Mouse (Mus musculus) liver, postnatal 0 days (tissue): ENCODE measurements around the gene Angptl7. TPM values are rescaled to one million over a fixed set of nuclear protein-coding genes. Genes with fewer than 3 reads are reported as not detected.
A peak's percentile ranks its signal among the peaks of the same experiment; 100 is the strongest.

Experiments
- ATAC-seq: fragments of 200-750 bp; cut with Nextera tagmentation; 2 replicates; pipeline ENCODE4 v1.8.0; 2017; ENCODE audit warnings: mild to moderate bottlenecking, moderate library complexity
- DNase-seq: peaks from one replicate; pipeline ENCODE4 v3.0.0-alpha.2; 2016
- H3K27ac ChIP-seq: fragments of 300-500 bp; sonication (generic); 2 replicates; pipeline ENCODE4 v1.5.1; 2014; ENCODE audit warnings: antibody characterized with exemption, moderate library complexity, mild to moderate bottlenecking, low read depth
- H3K27me3 ChIP-seq: fragments of 300-500 bp; sonication (generic); 2 replicates; pipeline ENCODE4 v1.6.1; 2014; ENCODE audit warnings: low read length, control low read depth, mixed read lengths; ENCODE audit not compliant: insufficient read depth
- H3K36me3 ChIP-seq: fragments of 300-500 bp; sonication (generic); replicated peaks from 2 replicates; pipeline ENCODE4 v1.6.1; 2014; ENCODE audit warnings: mild to moderate bottlenecking, control low read depth, low read length, moderate library complexity, mixed read lengths; ENCODE audit not compliant: insufficient read depth
- H3K4me1 ChIP-seq: fragments of 300-500 bp; sonication (generic); 2 replicates; pipeline ENCODE4 v1.6.1; 2014; ENCODE audit warnings: antibody characterized with exemption, mild to moderate bottlenecking, control low read depth; ENCODE audit not compliant: insufficient read depth
- H3K4me2 ChIP-seq: fragments of 300-500 bp; sonication (generic); 2 replicates; pipeline ENCODE4 v1.6.1; 2014; ENCODE audit warnings: low read depth, mild to moderate bottlenecking, low read length, moderate library complexity, mixed read lengths
- H3K4me3 ChIP-seq: fragments of 300-500 bp; sonication (generic); 2 replicates; pipeline ENCODE4 v1.5.1; 2014; ENCODE audit warnings: low read depth, low read length
- H3K9ac ChIP-seq: fragments of 300-500 bp; sonication (generic); replicated peaks from 2 replicates; pipeline ENCODE4 v1.6.1; 2014; ENCODE audit warnings: mild to moderate bottlenecking, moderate library complexity
- H3K9me3 ChIP-seq: fragments of 300-500 bp; sonication (generic); 2 replicates; pipeline ENCODE4 v1.6.1; 2016; ENCODE audit warnings: mild to moderate bottlenecking, control low read depth, low read length, mixed read lengths
- CTCF ChIP-seq: sonication (generic); IDR thresholded peaks from 2 replicates; pipeline ENCODE4 v1.5.1; 2016; ENCODE audit warnings: antibody characterized with exemption, low read depth
- EP300 ChIP-seq: IDR thresholded peaks from 2 replicates; pipeline ENCODE4 v1.6.1; 2016; ENCODE audit warnings: antibody characterized with exemption, low read depth, mild to moderate bottlenecking
- WGBS: fragments of 180-500 bp; shearing (Covaris S2); extraction: QIAGEN DNeasy Blood & Tissue Kit; methylation state at CpG from one replicate; pipeline ENCODE4 v1.1.7; 2014; ENCODE audit not compliant: insufficient replicate concordance; 5-methylcytosine and 5-hydroxymethylcytosine counted together
- polyA plus RNA-seq: library from polyadenylated mRNA; unstranded; fragments of >200 nt; fragmentation: Nextera tagmentation; extraction: Ambion mirVana; gene quantifications from 2 replicates; pipeline ENCODE4 v1.2.1, GENCODE M21; 2015

Gene Angptl7
- polyA plus RNA-seq, 1 experiment from 2014 or later = 1.3 TPM

DNA sequence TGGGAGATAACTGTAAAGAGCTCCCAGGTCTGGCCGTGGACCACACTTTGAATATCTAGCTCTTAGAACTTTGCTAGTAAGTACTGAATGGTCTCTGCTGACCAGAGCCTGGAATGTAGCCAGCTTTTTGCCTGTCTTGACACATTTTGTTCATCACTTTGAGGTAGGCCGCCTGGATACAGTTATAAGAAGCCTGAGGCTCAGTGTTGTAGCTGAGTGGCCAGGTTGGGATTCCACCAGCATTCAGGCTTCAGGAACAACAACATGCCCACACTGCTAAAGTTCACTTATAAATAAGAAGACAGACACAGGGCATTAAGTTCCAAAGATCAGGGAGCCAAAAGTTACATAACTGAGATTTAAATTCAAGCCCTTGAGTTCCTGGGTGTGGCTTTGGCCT is 12.4 kb downstream of the Angptl7 start:
- Histone ChIP-seq H3K27me3 (no peaks in the 10 kb centered on the region), H3K9ac (no peak overlapping the region), H3K4me2 (no peak overlapping the region), H3K27ac (no peak overlapping the region), H3K4me3 (no peak overlapping the region), H3K9me3 (no peaks in the 10 kb centered on the region), H3K36me3 (peaks cover 87% of the 10 kb centered on the region), H3K4me1 (no peaks in the 10 kb centered on the region)
- TF ChIP-seq EP300 (no peak), CTCF (no peak)
- WGBS = 83% methylated on average over 2 of the region's 2 CpGs
- ATAC-seq (no peak), DNase-seq (no peak)

DNA sequence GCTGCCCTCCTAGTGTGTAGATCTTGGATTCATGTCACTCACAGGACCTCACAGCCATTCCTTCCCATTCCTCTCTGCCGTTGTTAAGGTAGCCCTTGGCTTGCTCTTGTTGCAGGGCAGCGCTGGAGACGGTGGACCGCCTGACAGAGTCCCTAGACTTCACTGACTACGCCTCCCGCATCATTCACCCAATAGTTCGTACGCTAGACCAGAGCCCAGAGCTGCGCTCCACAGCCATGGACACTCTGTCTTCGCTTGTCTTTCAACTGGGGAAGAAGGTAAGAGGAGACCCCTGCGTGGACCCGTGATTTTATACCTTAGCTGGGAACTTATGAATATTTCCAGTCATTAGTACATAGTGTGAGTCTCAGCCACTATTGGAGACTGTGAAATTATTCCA is 15.7 kb downstream of the Angptl7 start:
- no peaks in the 10 kb centered on the region for H3K27me3 ChIP-seq
- H3K4me2 ChIP-seq = no peak overlapping the region
- H3K9ac ChIP-seq = no peak overlapping the region
- ATAC-seq (no peak), DNase-seq (no peak)
- TF ChIP-seq EP300 (no peak), CTCF (no peak)
- H3K27ac ChIP-seq = no peak overlapping the region
- H3K36me3 ChIP-seq = peaks cover 82% of the 10 kb centered on the region
- no peaks in the 10 kb centered on the region for H3K9me3 ChIP-seq
- H3K4me1 ChIP-seq = no peaks in the 10 kb centered on the region
- 92% methylated on average over 12 of the region's 12 CpGs for WGBS
- no peak overlapping the region for H3K4me3 ChIP-seq

GRCm38 (mm10) chr4:148481557-148482168 is 18.6 kb downstream of the Angptl7 start:
- Histone ChIP-seq H3K9me3 (no peaks in the 10 kb centered on the region), H3K4me3 (no peak overlapping the region), H3K4me2 (no peak overlapping the region), H3K27me3 (no peaks in the 10 kb centered on the region), H3K27ac (no peak overlapping the region), H3K9ac (no peak overlapping the region), H3K4me1 (no peaks in the 10 kb centered on the region), H3K36me3 (peaks cover 73% of the 10 kb centered on the region)
- ATAC-seq (no peak), DNase-seq (no peak)
- 72% methylated on average over 2 of the region's 2 CpGs for WGBS
- TF ChIP-seq EP300 (no peak), CTCF (no peak)

GRCm38 (mm10) chr4:148480245-148480644 is 20.0 kb downstream of the Angptl7 start:
- DNase-seq (no peak), ATAC-seq (no peak)
- Histone ChIP-seq H3K4me3 (no peak overlapping the region), H3K27ac (no peak overlapping the region), H3K4me2 (no peak overlapping the region), H3K36me3 (peaks cover 68% of the 10 kb centered on the region), H3K4me1 (no peaks in the 10 kb centered on the region), H3K27me3 (no peaks in the 10 kb centered on the region), H3K9ac (no peak overlapping the region), H3K9me3 (no peaks in the 10 kb centered on the region)
- TF ChIP-seq CTCF (no peak), EP300 (no peak)
- WGBS = 90% methylated on average over 2 of the region's 2 CpGs

GRCm38 (mm10) chr4:148473496-148473895 is 26.8 kb downstream of the Angptl7 start:
- Histone ChIP-seq H3K9ac (no peak overlapping the region), H3K9me3 (no peaks in the 10 kb centered on the region), H3K36me3 (peaks cover 78% of the 10 kb centered on the region), H3K27me3 (no peaks in the 10 kb centered on the region), H3K4me2 (no peak overlapping the region), H3K4me3 (no peak overlapping the region), H3K4me1 (no peaks in the 10 kb centered on the region), H3K27ac (no peak overlapping the region)
- DNase-seq (no peak), ATAC-seq (no peak)
- TF ChIP-seq CTCF (no peak), EP300 (no peak)
- 72% methylated on average over 5 of the region's 5 CpGs for WGBS

GRCm38 (mm10) chr4:148472436-148473174 is 27.7 kb downstream of the Angptl7 start:
- H3K9me3 ChIP-seq = no peaks in the 10 kb centered on the region
- H3K4me2 ChIP-seq = no peak overlapping the region
- TF ChIP-seq CTCF (no peak), EP300 (no peak)
- H3K9ac ChIP-seq = 0 out of 2 replicates have a peak overlapping the region, but pooled peaks have one; percentile 11
- ATAC-seq (peak; percentile 65), DNase-seq (no peak)
- 80% methylated on average over 8 of the region's 8 CpGs for WGBS
- H3K4me1 ChIP-seq = no peaks in the 10 kb centered on the region
- peak overlapping the region; percentile 44 for H3K27ac ChIP-seq
- H3K36me3 ChIP-seq = peaks cover 85% of the 10 kb centered on the region
- H3K4me3 ChIP-seq = no peak overlapping the region
- H3K27me3 ChIP-seq = no peaks in the 10 kb centered on the region
